Comparison of ENCODE assay signal across 8 mouse cellular contexts in genomic region chr11:96064521-96065214, GRCm38 (mm10). TPM values are rescaled to one million over a fixed set of nuclear protein-coding genes. Genes with fewer than 3 reads are reported as not detected.
DNase-seq lines count a peak whose midpoint lies in the region; ATAC-seq lines count a peak whose summit lies in the region.

No protein-coding gene starts in this region.

- peak overlapping the region; percentile 97 for H3K4me3 ChIP-seq in hindbrain, embryonic 10.5 days
- H3K4me3 ChIP-seq in liver, embryonic 16.5 days (ENCODE audit: low read depth, low read length), result peak overlapping the region; percentile 94
- H3K4me3 ChIP-seq in neural tube, embryonic 11.5 days (ENCODE audit: low read depth, low read length), result peak overlapping the region; percentile 89

- H3K9me3 ChIP-seq in hindbrain, embryonic 10.5 days, result no peaks in the 10 kb centered on the region
- H3K9me3 ChIP-seq in liver, embryonic 16.5 days (replicated peaks; ENCODE audit: control insufficient read depth, low read length), result no peaks in the 10 kb centered on the region
- no peaks in the 10 kb centered on the region for H3K9me3 ChIP-seq in neural tube, embryonic 11.5 days (ENCODE audit: control insufficient read depth, low read length)

- peaks cover 28% of the 10 kb centered on the region for H3K4me1 ChIP-seq in hindbrain, embryonic 10.5 days (replicated peaks)
- peaks cover 25% of the 10 kb centered on the region for H3K4me1 ChIP-seq in liver, embryonic 16.5 days (ENCODE audit: control insufficient read depth, low read depth, low read length)
- H3K4me1 ChIP-seq in neural tube, embryonic 11.5 days (ENCODE audit: control insufficient read depth, insufficient read depth, low read length), result peaks cover 14% of the 10 kb centered on the region

- peaks cover 37% of the 10 kb centered on the region for H3K36me3 ChIP-seq in hindbrain, embryonic 10.5 days
- peaks cover 12% of the 10 kb centered on the region for H3K36me3 ChIP-seq in liver, embryonic 16.5 days (ENCODE audit: control insufficient read depth, insufficient read depth)
- peaks cover 7% of the 10 kb centered on the region; the same call in 1 of the 2 replicates for H3K36me3 ChIP-seq in neural tube, embryonic 11.5 days (ENCODE audit: control insufficient read depth, insufficient read depth, low read length)

- WGBS in hindbrain, embryonic 10.5 days, result under 1% methylated on average over 63 of the region's 64 CpGs
- WGBS in liver, embryonic 16.5 days (ENCODE audit: insufficient replicate concordance), result 0% methylated on average over 42 of the region's 64 CpGs
- WGBS in neural tube, embryonic 11.5 days, result 1% methylated on average over 42 of the region's 64 CpGs

- peak overlapping the region; percentile 72 for H3K4me2 ChIP-seq in liver, embryonic 16.5 days (ENCODE audit: low read depth, low read length)
- H3K4me2 ChIP-seq in neural tube, embryonic 11.5 days (ENCODE audit: low read depth), result peak overlapping the region; percentile 89

- peak overlapping the region; percentile 95 for H3K9ac ChIP-seq in liver, embryonic 16.5 days (ENCODE audit: low read depth, low read length)
- peak overlapping the region; percentile 89 for H3K9ac ChIP-seq in neural tube, embryonic 11.5 days (ENCODE audit: low read length)

- no peaks in the 10 kb centered on the region for H3K27me3 ChIP-seq in hindbrain, embryonic 10.5 days (ENCODE audit: insufficient read depth, poor library complexity, severe bottlenecking)
- no peaks in the 10 kb centered on the region for H3K27me3 ChIP-seq in liver, embryonic 16.5 days (ENCODE audit: control insufficient read depth, insufficient read depth, low read depth, low read length)
- no peaks in the 10 kb centered on the region for H3K27me3 ChIP-seq in neural tube, embryonic 11.5 days (ENCODE audit: control insufficient read depth, insufficient read depth, low read length)

- peak overlapping the region; percentile 97 for H3K27ac ChIP-seq in hindbrain, embryonic 10.5 days
- peak overlapping the region; percentile 85 for H3K27ac ChIP-seq in liver, embryonic 16.5 days (ENCODE audit: low read length)
- peak overlapping the region; percentile 49 for H3K27ac ChIP-seq in neural tube, embryonic 11.5 days (ENCODE audit: low read depth, low read length)

- ATAC-seq in liver, embryonic 16.5 days (ENCODE audit: low read depth), result peak; percentile 71
- ATAC-seq in neural tube, embryonic 11.5 days (ENCODE audit: insufficient read depth, low FRiP score, low TSS enrichment), result peak; percentile 56

- peak; percentile 53 for DNase-seq in retina, embryonic 14.5 days (ENCODE audit: low spot score)
- DNase-seq in retina, postnatal 1 day, result no peak
- DNase-seq in embryo, embryonic 11 days, result peak; percentile 70
- peak; percentile 56 for DNase-seq in hindbrain, embryonic 10.5 days (ENCODE audit: low spot score)
- peak; percentile 32 for DNase-seq in neural tube, embryonic 11.5 days (ENCODE audit: low spot score)
- DNase-seq in yolk sac, embryonic 10.5 days (ENCODE audit: low spot score), result peak; percentile 67
- no peak for DNase-seq in ovary, postnatal 14 days (ENCODE audit: low spot score)

RNA-seq across cellular contexts. Expression of gene Ube2z, which starts 0.5 kb away (rescaled TPM):
- polyA plus RNA-seq in hindbrain, embryonic 10.5 days (2016; fragmentation: Nextera tagmentation; extraction: Ambion mirVana), result 28.6 and 28.7 TPM in 2 replicates
- 13.2 TPM in 2 replicates for polyA plus RNA-seq in liver, embryonic 16.5 days (2015; fragmentation: Nextera tagmentation; extraction: Ambion mirVana)
- 26.7 and 29.7 TPM in 2 replicates for polyA plus RNA-seq in neural tube, embryonic 11.5 days (2014; fragmentation: Nextera tagmentation; extraction: Ambion mirVana)

RNA-seq across cellular contexts. Expression of gene Atp5g1, which starts 10.8 kb away (rescaled TPM):
- 582 and 586 TPM in 2 replicates for polyA plus RNA-seq in hindbrain, embryonic 10.5 days (2016; fragmentation: Nextera tagmentation; extraction: Ambion mirVana)
- polyA plus RNA-seq in liver, embryonic 16.5 days (2015; fragmentation: Nextera tagmentation; extraction: Ambion mirVana), result 471 and 479 TPM in 2 replicates
- polyA plus RNA-seq in neural tube, embryonic 11.5 days (2014; fragmentation: Nextera tagmentation; extraction: Ambion mirVana), result 551 and 560 TPM in 2 replicates

RNA-seq across cellular contexts. Expression of gene Snf8, which starts 30.0 kb away (rescaled TPM):
- polyA plus RNA-seq in hindbrain, embryonic 10.5 days (2016; fragmentation: Nextera tagmentation; extraction: Ambion mirVana), result 118 and 126 TPM in 2 replicates
- 47.5 and 54.4 TPM in 2 replicates for polyA plus RNA-seq in liver, embryonic 16.5 days (2015; fragmentation: Nextera tagmentation; extraction: Ambion mirVana)
- polyA plus RNA-seq in neural tube, embryonic 11.5 days (2014; fragmentation: Nextera tagmentation; extraction: Ambion mirVana), result 41.7 and 46.6 TPM in 2 replicates

RNA-seq across cellular contexts. Expression of gene Gip, which starts 40.3 kb away (rescaled TPM):
- polyA plus RNA-seq in hindbrain, embryonic 10.5 days (2016; fragmentation: Nextera tagmentation; extraction: Ambion mirVana), result not detected in 2 replicates
- 0.25 TPM in 1 of 2 replicates, not detected in the other for polyA plus RNA-seq in liver, embryonic 16.5 days (2015; fragmentation: Nextera tagmentation; extraction: Ambion mirVana)
- not detected in 2 replicates for polyA plus RNA-seq in neural tube, embryonic 11.5 days (2014; fragmentation: Nextera tagmentation; extraction: Ambion mirVana)

RNA-seq across cellular contexts. Expression of gene Calcoco2, which starts 47.1 kb away (rescaled TPM):
- polyA plus RNA-seq in hindbrain, embryonic 10.5 days (2016; fragmentation: Nextera tagmentation; extraction: Ambion mirVana), result not detected in 2 replicates
- not detected in 2 replicates for polyA plus RNA-seq in liver, embryonic 16.5 days (2015; fragmentation: Nextera tagmentation; extraction: Ambion mirVana)
- not detected in 2 replicates for polyA plus RNA-seq in neural tube, embryonic 11.5 days (2014; fragmentation: Nextera tagmentation; extraction: Ambion mirVana)

Comparison
In these comparisons a context has a peak if more than half of its experiments do, and no peak if none do; other contexts are left out.
1. DNase-seq: peak in retina, embryonic 14.5 days (single experiment), embryo, embryonic 11 days (single experiment), hindbrain, embryonic 10.5 days (single experiment), neural tube, embryonic 11.5 days (single experiment) and yolk sac, embryonic 10.5 days (single experiment); none in retina, postnatal 1 day (single experiment) and ovary, postnatal 14 days (single experiment).
2. Peak in every context shown above with its lines, with median percentiles within 50 percentile points of each other: H3K27ac ChIP-seq and H3K4me3 ChIP-seq.